Mouse (Mus musculus): ENCODE results near the gene Tmem38b.
A peak's percentile ranks its signal among the peaks of the same experiment; 100 is the strongest.

The Tmem38b gene

DNA sequence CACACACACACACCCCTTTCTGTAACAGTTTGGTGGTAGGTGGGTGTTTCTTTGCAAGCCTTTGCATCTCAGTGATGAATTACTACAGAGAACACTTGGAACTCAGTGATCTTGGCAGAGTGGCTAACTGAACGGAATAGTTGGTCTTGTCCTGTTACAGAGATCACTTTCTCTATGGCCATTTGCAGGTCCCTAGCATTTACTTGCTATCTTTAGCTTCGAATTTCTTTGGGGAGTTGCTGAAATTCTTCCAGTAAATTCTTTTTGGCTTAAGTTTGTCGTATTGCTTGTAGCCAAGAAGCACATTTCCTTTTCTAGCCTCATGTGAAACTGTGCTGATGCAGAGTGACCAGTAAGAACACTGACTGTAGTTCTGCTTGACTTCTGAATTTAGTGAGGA lies 3.1 kb downstream of the Tmem38b start:
- DNase-seq (ENCODE audit: low read depth), result peak; percentile 9

DNA sequence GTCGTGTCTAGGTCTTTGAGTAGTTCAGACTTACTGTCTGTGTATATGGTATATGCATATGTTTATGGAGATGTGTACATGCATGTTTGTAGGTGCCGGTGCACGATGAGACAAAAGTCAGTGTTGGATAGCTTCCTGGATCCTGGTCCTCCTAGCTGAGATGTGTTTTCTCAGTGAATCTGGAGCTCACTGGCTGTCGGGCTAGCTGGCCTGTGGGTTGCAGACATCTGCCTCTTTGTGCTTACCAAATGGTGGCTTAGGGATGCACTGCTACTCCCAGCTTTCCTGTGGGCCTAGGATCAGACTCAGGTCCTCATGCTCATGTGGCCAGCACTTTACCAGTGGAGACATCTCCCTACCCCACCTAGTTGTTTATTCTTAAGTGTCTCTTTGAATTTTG lies 4.2 kb downstream of the Tmem38b start:
- DNase-seq (ENCODE audit: low read depth), result no peak

DNA sequence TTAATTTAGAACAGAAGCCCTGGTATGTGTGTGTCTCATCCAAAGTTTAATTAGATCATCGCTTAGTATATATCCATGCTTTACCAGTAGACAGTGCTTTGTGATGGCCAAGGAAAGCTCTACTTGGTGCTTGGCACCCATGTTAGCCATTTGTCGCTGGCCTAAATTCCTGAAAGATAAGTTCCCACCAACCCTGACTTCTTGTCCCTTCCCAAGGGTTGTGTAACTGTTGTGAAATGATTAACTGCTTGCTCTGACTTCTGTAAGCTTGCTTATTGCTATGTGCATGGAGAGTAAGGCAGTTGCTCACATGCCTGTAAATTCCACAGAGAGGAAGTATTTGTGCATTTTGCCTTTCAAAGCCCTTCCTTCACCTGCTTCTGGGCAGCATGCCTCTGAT lies 4.7 kb downstream of the Tmem38b start:
- DNase-seq (ENCODE audit: low read depth), result no peak

GRCm38 (mm10) chr4:53832321-53832720 lies 6.5 kb downstream of the Tmem38b start:
- no peak for DNase-seq (ENCODE audit: low read depth)

DNA sequence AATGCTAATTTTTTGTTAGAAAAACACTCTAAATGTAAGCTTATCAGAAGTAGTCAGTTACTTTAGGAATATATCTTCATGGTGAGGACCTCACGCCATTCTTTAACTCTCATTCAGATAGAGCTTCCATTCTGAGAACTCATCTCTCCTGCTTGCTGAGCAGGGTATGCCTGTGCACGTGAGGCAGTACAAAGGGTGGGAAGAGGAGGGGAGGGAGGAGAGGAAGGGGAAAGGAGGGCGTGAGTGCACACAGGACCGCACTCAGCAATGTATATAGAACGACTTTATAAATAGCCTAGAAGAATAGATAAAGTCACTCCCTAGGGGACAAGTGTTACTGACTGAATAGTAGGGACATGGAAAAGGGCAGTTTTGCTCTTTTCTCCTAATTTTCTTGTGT lies 11.1 kb downstream of the Tmem38b start:
- no peak for DNase-seq (ENCODE audit: low read depth)

DNA sequence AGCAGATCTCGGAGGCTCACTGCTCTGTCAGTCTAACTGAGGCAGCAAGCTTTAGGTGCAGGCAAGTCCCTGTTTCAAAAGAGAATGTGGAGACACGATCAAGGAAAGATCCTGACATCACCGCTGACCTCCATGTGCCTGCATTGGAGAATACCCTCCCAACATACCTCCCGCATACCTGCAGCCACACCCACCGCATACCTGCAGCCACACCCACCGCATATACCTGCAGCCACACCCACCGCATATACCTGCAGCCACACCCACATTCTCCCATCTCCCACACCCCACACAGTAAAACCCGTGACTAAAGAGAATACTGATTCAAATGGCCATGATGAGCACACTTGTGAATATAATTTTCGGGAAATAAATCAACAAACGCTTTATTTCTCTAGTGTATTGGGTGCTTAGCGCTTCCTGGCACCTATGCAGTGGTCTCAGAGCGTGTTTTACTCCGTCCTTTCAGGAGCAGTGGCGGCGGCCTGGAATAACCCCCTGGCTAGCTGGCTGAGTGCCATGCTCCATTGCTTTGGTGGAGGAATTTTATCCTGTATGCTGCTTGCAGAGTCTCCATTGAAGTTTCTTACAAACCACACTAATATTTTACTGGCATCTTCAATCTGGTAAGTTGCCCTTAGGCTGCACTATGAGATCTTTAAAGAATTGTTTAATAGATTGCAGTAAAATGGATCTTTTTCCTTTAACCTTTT lies 14.5 kb downstream of the Tmem38b start:
- no peak for DNase-seq (ENCODE audit: low read depth)

GRCm38 (mm10) chr4:53843553-53843952 lies 17.7 kb downstream of the Tmem38b start:
- DNase-seq (ENCODE audit: low read depth), result no peak

DNA sequence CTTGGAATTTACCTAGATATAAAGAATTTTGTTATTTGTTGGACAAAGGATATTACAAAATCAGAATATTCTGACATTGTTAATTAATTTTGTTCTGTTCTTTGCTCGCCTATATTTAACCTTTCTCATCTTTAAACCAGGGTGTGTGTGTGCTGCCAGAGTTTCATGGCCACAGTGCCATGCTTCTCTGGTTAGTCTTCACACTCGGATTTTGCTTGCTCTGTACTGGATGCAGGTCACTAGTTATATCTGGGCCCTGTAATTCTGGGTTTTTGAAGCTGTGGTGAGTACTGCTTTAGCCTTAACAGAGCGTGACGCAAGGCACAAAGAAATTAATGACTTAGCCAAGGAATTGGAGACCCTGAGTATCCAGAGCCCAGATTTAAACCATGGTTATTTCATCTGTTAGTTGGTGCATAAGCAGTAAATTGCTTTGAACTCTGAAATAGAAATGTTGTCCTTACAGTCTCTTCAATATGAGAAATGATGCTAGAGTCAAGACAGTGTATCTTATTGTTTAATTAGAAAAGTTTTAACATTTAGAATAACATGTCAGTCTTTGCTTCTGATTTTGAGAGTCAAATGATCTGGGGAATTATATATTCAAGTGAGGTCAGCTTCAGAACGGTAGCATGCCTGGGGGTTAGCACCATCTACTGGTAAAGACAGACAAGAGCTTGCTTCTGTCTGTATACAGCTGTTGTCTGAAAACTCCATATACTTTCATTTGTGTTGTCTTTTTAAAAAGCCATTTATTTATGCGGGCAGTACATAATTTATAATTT lies 19.2 kb downstream of the Tmem38b start:
- DNase-seq (ENCODE audit: low read depth), result peak; percentile 25

GRCm38 (mm10) chr4:53845656-53846055 lies 19.8 kb downstream of the Tmem38b start:
- no peak for DNase-seq (ENCODE audit: low read depth)

DNA sequence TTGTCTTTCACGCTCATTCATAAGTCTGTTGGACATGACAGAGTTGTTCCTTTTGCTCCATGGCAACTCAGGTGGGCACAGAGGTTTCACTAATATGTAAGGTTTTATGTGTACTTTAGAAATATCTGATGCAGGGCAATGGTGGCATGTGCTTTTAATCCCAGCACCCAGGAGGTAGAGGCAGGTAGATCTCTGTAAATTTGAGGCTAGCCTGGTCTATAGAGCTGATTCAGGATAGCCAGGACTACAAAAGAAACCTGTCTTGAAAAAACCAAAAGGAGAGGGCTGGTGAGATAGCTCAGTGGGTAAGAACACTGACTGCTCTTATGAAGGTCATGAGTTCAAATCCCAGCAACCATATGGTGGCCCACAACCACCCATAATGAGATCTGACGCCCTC lies 20.5 kb downstream of the Tmem38b start:
- no peak for DNase-seq (ENCODE audit: low read depth)

GRCm38 (mm10) chr4:53847541-53847940 lies 21.7 kb downstream of the Tmem38b start:
- no peak for DNase-seq (ENCODE audit: low read depth)

DNA sequence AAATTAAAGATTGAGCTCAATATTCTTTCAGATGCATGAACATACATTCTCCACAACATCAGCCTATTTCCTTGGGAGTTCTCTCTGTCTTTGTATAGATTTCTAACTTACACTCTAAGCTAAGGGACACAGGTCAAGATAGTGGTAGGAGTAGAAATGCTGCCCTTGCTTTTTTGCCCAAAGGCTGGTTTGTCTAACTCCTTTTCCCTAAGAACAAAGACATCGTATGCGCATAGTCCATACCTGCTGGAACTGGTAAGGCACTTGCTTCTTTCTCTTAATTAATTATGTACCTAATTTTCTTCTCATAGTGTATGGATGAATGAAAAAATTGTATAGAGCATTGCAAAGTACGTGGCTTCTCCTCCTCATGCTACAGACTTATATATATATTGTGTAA lies 22.5 kb downstream of the Tmem38b start:
- no peak for DNase-seq (ENCODE audit: low read depth)

- no peak for DNase-seq (ENCODE audit: low read depth)
These were observed 23.0 kb downstream of the Tmem38b start for GRCm38 (mm10) chr4:53848816-53849215.

- DNase-seq (ENCODE audit: low read depth), result no peak
These were observed 24.0 kb downstream of the Tmem38b start for GRCm38 (mm10) chr4:53849804-53850203.

GRCm38 (mm10) chr4:53853333-53853732 lies 27.5 kb downstream of the Tmem38b start:
- no peak for DNase-seq (ENCODE audit: low read depth)

DNA sequence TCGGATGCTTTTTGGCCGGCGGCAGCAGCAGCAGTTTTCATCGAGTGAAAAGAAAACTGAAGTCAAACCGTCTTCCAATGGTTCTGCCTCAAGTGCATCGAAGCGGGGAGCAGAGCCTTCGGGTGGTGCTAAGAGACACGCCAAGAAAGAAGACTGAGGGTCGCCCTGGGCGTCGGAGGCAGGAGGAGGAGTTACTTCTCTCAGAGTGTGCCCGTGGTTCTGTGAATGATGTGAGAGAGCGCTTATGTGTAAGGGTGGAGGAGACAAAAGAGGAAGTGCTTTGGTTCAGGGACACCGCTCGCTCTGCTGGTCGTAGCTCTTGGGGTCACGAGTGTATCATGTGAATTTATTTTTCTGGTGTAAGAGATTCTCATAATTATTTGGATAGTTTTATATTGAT lies 34.1 kb downstream of the Tmem38b start:
- DNase-seq (ENCODE audit: low read depth), result no peak

- DNase-seq (ENCODE audit: low read depth), result no peak
These were observed 36.3 kb downstream of the Tmem38b start for GRCm38 (mm10) chr4:53862101-53862500.

GRCm38 (mm10) chr4:53864098-53864820 lies 38.4 kb downstream of the Tmem38b start:
- no peak for DNase-seq (ENCODE audit: low read depth)

- no peak for DNase-seq (ENCODE audit: low read depth)
These were observed 40.6 kb downstream of the Tmem38b start for GRCm38 (mm10) chr4:53866459-53866858.

- DNase-seq (ENCODE audit: low read depth), result no peak
These were observed 52.9 kb downstream of the Tmem38b start for GRCm38 (mm10) chr4:53878542-53879417.

DNA sequence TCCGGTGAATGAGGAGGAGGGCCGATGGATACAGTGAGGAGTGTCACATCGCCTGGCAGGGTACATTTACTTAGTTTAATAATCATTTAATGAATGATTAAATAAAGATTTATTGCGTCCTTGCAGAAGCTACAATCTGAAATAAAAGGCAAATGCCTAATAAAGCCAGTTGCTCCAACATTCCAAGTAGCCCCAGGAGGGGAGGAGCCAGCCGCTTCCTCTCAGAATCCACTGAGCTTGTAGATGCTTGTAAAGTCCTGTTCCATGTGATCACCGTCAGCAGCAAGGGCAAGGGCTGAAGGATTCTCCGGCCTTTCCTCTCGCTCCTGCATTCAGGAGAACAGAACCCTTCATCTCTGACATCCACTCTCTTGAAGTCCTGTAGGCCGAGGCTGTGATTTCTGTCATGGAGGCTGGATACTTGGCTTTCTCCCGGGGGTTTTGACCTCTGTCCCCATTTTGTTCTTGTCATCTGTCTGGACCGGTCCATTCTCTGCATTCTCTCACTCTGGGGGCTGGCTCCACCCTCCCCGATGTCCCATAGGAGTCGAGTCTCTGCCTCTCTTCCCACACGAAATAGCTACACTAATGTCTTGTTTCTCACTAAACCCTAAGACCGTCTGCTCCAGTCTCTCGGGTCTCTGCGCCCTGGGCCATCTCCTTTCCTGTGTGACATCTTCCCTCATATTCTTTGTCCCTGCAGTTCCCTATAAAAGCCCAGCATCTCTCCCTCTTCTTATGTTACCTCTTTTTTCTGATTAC lies 57.3 kb downstream of the Tmem38b start:
- DNase-seq (ENCODE audit: low read depth), result no peak
